Mouse (Mus musculus) cerebellum, adult (tissue): ENCODE data around the gene Ccdc51.

Experiments
- ATAC-seq: cut with Nextera tagmentation; 2 replicates; pipeline ENCODE4 v1.9.2; 2017; ENCODE audit warnings: mild to moderate bottlenecking, moderate library complexity, mixed read lengths; ENCODE audit not compliant: insufficient number of reproducible peaks, low FRiP score, low TSS enrichment

The Ccdc51 gene

DNA sequence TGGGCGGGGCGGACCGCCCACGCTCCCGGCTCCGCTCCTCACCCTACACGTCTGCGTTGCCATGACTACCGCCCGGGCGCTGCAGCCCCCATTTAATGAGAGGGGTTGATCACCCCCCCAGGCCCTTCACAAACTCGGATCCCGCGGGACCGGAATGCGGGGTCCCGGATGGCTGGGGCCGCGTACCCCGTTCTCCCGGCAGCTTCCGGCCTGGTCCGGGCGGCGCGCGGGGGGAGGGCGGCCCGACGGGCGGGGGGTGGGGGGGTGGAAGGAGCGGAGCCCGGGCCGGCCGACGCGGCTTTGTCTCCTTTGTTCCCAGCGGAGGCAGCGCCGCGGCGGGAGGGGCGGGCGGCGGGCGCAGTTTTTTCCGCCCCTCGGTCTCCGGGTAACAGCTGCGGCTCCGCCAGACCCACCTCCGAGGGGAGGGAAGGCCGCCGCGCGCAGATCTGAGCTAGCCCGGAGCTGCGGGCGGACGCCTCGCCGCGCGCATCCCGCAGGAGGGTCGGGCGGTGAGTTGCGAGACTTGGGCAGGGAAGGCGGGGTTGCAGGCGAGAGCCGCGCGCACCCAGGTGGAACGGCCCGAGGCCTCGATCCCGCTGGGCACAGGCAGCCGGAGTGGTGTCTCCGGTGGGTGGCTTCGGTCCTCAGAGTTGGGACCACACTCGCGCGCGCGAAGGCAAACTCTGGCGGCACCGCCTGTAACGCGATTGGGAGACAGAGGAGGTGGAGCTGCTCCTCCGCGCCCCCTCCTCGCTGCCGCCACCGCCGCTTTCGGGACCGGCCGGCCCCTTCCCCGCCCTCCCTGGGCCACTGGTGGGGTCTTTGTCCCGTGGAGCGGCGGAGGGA is 13.1 kb downstream of the Ccdc51 start, which contains the start of gene Plxnb1:
TSS of gene Plxnb1 (plus strand) at position 253 of the 846 bp plus-strand sequence.
- ATAC-seq, result peak; percentile 24; the same call in 1 of the 2 replicates

DNA sequence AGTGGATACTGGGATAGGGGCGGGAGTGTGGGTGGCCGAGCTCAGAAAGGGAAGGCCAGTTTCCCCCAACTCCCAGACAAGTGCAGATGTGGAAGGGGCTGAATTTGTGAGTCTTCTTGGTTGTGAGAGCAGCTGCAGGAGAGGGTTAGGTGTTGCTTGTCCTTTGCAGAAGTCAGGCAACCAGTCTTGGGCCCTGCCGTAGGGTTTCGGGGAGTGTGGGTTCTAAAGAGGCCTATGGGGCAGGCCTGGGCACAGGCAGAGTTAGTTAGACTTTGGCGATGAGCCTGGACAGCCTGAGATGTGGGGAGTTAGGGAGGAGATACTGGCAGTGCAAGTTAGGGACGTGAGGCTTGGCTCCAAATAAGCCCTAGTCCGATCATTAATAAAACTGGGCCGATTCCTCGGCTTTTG is 14.0 kb downstream of the Ccdc51 start:
- no peak for ATAC-seq

DNA sequence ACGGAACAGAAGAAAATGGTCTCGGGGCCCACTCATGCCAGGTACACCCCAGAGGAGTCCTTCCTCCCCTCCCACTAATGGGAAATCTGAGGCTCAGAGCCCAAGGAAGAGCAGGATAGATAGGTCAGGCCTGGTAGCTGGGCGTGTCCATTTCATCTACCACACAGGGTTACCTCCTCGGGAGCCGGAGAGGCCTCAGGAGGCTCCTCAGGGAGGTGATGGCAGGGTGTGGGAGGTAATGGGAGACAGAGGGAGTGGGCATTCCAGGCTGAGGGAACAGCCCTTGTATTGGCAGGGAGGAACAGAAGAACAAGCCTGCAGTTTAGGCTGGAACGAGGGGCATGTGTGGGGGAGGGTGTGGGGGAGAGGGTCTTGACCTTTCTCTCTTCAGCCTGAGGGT is 14.6 kb downstream of the Ccdc51 start:
- no peak for ATAC-seq

DNA sequence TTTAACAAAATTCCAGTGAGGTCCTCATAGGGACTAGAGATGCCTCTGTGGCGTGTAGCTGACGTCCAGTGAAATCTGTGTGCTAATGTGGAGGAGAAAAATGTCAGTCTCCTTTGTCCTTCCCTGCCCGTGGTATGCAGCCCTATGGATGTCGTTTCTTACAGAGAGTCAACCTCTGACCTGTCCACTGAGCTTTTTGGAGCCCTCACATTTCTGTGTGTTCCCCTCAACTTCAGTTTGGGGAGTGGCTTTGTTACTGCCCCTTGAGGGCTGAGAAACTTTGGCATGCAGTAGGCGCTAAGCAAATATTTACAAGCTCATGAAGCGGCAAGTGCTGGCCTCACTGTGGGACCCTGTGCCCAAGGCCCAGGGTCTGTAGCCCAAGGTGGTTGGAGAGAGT is 15.0 kb downstream of the Ccdc51 start:
- no peak for ATAC-seq

DNA sequence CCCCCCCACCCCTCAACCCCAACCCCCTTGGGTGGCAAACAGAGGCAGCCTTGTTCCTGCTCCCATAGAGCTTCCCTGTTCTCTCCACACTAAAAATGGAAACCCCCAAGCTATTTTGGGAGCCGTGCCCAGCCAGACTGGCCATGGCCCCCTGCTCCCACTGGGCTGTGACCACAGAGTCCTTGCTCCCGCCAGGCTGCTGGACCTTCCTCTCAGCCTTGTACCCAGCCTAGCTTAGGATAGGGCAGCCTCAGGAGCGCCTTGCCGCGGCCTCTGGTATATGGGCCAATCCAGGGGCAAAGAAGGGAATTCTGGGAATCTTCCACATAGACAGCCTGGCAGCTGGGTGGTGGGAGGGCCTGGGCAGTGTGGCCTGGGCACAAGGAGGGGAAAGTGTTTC is 15.5 kb downstream of the Ccdc51 start:
- ATAC-seq, result peak; percentile 37; the same call in 1 of the 2 replicates

DNA sequence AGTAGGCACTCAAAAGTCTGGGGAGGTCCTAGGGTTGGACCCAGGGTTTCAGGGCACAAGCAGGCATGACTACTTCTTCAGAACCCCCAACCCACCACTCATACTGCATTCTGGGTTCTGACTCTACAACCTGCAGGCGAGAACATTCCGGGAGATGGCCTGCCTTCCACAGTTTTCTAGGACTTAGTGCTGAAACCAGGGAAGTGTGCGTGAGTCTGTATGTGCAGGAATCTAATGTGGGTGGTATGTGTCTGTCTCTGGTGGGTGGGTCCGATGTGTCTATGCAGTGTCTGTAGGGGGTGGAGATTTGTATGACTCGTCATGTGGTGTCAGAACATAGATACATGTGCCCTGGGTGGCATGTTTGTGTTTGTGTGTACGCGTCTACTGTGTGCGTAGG is 16.1 kb downstream of the Ccdc51 start:
- ATAC-seq, result no peak

DNA sequence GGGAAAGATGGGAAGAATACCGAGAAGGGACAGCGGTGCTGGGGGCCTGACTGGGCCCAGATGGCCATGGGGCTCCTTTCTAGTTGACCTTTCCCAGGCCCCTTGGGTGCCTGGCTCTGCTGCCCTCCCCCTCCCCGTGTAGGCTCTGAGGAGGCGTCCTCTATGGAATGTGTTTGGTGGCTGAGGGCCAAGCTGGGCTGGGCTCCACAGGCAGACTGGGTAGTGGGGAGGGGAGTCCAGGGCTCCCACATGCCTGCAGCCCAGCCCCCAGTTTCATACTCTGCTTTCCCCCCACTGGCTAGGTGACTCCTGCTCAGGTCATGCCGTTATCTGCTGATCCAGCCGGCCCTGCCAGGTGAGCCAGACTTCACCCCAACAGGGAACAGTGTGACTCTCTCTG is 16.7 kb downstream of the Ccdc51 start:
- ATAC-seq, result no peak

DNA sequence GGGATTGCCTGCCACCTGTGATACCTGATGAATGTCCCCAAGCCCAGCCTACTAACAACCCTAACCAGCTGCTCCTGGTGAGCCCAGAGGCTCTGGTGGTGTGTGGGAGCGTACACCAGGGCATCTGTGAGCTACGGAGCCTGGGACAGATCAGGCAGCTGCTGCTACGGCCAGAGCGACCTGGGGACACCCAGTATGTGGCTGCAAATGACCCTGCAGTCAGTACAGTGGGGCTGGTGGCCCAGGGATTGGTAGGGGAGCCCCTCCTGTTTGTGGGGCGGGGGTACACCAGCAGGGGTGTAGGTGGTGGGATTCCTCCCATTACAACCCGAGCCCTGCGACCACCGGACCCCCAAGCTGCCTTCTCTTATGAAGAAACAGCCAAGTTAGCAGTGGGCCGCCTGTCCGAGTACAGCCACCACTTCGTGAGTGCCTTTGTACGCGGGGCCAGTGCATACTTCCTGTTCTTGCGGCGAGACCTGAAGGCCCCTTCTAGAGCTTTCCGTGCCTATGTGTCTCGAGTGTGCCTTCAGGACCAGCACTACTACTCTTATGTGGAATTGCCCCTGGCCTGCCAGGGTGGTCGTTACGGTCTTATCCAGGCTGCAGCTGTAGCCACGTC is 18.1 kb downstream of the Ccdc51 start:
- ATAC-seq, result no peak

DNA sequence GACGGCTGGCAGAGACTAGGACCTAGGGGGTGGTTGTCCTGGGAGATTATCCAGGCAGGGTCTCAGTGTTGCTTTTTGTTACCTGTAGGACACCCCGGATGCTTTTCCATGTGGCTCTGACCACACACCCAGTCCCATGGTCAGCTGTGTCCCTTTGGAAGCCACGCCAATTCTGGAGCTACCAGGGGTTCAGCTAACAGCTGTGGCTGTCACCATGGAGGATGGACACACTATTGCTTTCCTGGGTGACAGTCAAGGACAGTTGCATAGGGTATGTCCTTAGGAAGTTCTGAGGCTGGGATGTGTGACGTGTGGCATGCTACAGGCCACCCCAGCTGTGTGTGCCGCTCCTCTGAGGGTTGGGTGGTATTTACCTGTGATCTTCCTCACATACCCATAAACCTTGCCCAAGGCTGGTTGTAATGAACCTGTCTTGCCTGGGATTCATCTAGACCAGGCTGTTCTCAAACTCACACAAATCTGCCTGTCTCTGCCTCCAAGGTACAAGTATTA is 19.7 kb downstream of the Ccdc51 start:
- no peak for ATAC-seq

DNA sequence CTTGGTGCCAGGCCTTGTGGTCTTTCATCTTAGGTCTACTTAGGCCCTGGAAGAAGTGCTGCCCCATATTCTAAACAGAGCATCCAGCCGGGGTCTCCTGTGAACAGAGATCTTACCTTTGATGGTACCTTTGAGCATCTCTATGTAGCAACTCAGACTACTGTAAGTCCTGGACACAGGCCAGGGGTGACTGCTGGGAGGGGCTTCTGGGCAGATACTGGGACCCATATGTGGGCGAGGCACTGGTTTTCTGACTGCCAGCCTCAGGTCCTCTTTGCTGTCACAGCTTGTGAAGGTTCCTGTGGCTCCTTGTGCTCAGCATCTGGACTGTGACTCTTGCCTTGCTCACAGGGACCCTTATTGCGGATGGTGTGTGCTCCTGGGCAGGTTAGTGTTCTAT is 20.2 kb downstream of the Ccdc51 start:
- no peak for ATAC-seq

DNA sequence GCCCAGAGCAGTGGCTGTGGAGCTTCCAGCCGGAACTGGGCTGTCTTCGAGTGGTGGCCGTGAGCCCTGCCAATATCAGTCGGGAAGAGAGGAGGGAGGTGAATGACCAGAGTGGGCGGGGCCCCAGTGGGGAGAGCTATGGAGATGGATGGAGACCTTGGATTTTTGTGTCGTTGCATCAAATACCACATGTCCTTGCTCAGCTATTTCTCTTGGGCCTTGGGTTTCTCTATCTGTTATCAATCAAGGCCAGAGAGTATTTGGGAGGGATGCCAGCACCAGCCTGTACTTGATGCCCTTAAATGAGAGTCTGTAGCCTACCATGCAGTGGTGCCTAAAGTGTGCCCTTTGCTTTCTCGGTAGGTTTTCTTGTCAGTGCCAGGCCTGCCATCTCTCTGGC is 21.0 kb downstream of the Ccdc51 start:
- ATAC-seq, result no peak

DNA sequence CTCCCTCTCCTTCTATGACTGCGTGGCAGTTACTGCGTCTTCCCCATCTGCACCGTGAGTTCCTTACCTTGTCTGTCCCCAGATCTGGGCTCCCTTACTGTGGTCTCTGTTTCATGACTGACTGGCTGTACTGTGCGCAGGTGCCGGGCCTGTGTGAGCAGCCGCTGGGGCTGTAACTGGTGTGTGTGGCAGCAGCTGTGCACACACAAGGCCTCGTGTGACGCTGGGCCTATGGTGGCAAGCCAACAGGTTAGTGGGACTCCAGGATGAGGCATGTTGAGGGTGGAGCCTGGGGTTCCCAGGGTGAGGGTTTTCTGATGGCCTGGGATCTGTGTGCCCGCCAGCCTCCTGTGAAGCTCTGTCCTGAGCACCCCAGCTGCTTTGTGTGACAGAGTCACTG is 21.8 kb downstream of the Ccdc51 start:
- no peak for ATAC-seq

DNA sequence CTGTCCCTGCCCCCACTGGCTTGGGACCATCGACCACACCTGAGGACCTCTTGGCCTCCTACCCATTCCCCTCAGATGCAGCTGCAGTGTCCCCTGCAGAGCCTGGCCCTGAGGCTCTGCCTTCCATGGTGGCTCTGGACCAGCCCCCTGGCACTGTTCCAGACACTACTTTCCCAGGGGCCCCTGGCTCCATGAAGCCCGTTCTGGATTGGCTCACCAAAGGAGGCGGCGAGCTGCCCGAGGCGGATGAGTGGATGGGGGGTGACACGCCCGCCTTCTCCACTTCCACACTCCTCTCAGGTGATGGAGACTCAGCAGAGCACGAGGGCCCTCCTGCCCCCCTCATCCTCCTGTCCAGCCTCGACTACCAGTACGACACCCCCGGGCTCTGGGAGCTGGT is 22.7 kb downstream of the Ccdc51 start:
- ATAC-seq, result no peak

DNA sequence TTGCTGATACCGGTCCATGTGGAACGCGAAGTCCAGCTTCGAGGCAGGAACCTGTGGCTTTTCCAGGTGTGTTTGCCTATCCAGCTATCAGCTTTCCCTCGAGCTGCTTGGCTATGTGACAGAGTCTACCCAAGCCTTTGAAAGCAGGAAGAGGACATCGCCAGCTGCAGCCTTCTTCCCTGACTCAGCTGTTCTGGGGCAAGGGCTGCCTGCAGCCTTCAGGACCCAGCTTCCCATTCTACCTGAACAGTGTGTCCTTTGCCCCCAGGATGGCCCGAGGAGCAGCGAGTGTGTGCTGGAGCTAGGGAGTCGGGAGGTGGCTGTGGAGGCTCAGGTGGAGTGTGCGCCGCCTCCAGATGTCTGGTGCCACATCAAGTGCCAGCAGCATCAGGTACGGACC is 23.4 kb downstream of the Ccdc51 start:
- ATAC-seq, result no peak

DNA sequence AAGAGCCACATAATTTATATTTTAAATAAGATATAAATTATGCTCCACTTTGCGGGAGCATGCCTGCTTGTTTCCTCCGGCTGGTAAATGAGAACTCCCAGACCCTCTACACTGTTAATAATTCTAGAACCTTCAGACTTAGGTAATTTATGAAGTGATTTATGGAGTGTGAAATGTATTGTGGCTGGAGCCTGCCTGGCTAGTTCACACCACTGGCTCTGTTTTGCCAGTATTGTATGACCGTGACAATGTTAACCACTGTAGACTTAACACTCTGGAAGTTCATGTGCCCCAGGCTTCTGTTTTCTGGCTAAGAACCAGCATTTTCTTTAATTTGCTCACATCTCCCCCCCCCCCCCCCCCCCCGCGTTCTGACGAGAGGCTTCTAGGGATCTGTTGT is 25.0 kb downstream of the Ccdc51 start:
- ATAC-seq, result no peak

DNA sequence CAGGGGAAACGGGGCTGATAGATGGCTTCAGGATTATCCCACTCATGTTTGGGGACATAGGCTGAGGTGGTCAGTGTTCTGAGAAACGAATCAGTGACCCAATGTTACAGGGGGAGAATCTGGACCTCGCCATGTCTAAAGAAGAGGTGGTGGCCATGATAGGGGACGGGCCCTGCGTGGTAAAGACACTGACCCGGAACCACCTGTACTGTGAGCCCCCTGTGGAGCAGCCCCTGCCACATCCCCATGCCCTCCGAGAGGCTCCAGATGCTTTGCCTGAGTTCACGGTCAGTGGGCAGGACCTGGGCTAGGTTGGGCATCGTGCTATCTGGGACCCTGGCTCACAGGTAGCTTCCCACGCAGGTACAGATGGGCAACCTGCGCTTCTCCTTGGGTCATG is 27.9 kb downstream of the Ccdc51 start:
- ATAC-seq, result no peak

DNA sequence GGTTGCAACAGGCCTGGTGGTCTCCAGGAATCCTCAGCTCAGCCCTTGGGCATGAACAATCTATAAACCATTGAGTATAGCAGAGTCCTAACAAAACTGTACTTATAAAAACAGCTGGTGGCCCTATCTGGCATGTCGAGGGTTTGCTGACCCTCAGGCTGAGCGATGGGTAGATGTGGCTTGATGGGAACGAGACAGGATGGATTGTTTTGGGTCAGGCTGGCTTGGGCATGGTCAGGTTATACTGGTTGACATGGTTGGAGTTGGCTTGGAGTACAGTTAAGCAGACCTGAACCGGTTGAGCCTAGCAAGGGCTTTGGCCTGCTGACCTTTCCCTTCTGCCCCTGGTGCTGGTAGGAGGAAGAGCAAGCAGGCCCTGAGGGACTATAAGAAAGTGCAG is 28.8 kb downstream of the Ccdc51 start:
- ATAC-seq, result no peak

DNA sequence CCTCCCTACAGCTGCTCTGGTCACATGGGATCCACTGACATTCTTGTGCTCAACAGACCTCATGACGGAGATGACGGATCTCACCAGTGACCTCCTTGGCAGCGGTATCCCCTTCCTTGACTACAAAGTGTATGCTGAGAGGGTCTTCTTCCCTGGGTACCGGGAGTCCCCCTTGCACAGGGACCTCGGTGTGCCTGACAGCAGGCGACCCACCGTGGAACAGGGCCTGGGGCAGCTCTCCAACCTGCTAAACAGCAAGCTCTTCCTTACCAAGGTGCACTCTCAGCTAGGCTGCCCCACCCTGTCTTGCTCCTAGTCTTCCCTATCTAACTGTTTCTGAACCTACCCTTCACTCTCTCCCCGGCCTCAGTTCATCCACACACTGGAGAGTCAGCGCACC is 29.3 kb downstream of the Ccdc51 start:
- ATAC-seq, result no peak

DNA sequence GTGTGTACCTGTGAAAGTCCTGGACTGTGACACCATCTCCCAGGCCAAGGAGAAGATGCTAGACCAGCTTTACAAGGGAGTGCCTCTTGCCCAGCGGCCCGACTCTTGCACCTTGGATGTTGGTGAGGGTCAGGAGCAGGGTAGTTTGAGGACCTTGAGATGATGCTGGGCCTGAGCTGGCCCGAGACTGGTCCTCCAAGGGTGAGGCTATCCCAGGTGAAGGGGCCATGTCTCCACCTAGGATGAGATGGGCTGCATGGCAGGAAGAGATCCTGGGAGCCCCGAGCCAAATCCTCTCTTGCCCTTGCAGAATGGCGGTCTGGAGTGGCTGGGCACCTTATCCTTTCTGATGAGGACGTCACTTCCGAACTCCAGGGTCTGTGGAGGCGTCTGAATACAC is 31.0 kb downstream of the Ccdc51 start:
- no peak for ATAC-seq

DNA sequence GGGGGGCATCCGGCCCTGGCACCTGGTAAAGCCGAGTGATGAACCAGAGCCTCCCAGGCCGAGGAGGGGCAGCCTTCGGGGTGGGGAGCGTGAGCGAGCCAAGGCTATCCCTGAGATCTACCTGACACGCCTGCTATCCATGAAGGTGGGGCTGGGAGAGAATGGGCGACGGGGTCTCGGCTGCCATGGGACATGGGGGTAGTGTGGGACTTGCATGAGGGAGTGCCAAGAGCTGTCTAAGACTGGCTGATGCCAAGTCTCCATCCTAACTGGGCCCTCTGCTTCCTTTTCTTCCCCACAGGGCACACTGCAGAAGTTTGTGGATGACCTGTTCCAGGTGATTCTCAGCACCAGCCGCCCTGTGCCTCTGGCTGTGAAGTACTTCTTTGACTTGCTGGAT is 32.0 kb downstream of the Ccdc51 start:
- no peak for ATAC-seq

DNA sequence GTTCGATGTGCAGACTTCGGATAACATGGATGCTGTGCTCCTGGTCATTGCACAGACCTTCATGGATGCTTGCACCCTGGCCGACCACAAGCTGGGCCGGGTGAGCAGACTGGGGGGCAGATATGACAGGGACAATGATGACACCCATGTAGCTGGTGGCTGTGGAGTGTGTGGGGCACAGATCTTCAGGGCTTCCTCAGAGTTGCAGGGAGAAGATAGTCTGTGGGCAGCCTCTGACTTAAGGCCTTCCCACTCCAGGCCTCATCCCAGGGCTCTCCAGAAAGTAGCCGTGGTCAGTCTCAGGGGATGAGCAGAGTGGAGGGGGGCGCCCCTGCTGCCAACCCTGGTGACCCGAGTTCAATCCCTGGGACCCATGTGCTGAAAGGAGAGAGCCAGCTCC is 32.6 kb downstream of the Ccdc51 start:
- ATAC-seq, result no peak

DNA sequence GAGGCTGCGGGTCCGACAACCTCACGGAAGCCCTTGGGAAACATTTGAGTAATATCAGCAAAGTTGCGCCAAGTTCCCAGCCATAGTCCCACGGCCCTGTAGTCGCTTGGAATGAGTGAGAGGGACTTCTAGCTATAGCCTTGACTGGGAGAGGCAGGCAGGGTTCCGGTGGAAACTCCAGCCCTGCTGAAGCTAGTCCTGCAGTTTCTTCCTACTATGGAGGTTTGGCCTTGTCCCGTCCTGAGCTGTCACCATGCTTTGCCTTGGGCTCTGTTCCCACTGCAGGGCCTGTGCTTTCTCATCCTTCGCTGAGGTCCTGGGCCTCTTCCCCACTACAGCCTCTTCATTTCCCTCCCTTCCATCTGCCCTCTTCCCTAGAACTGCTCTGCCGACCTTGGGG is 33.9 kb downstream of the Ccdc51 start:
- no peak for ATAC-seq
